ENCODE assay signal across 20 mouse cellular contexts in the genomic region with DNA sequence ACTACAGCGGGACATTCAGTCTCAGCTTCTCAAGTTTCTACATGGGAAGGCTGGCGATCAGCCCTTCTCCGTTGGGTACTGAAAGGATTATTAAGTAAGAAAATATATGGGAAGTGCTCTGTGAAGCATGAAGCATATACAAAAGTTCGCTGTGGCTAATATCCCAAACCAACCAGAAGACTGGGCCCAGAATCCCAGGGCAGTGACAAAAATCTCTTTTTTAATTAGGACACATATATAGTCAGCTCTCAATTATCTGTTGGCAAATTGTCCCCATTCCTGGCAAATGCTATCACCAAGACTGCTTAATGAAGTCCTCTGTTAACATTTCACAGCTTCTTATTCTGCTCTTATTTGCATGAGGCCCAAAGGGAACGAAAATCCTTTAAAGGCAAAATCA.
A peak's percentile ranks its signal among the peaks of the same experiment; 100 is the strongest.
DNase-seq lines count a peak whose midpoint lies in the region; ATAC-seq lines count a peak whose summit lies in the region.
"Had no signal": no experiment of that assay in that cellular context is flagged by ENCODE, and none has a peak within 500 bp of the region (broad histone marks: within the 10 kb centered on the region; RNA-seq: fewer than 3 reads in every experiment).

No protein-coding gene starts in this region.

- H3K36me3 ChIP-seq in forebrain, embryonic 13.5 days (ENCODE audit: poor library complexity, severe bottlenecking), result no peaks in the 10 kb centered on the region
- no peaks in the 10 kb centered on the region for H3K36me3 ChIP-seq in forebrain, embryonic 10.5 days (replicated peaks)
- H3K36me3 ChIP-seq in forebrain, embryonic 15.5 days, result no peaks in the 10 kb centered on the region
- H3K36me3 ChIP-seq in forebrain, embryonic 12.5 days (replicated peaks), result no peaks in the 10 kb centered on the region
- H3K36me3 ChIP-seq in neural tube, embryonic 15.5 days, result no peaks in the 10 kb centered on the region
- H3K36me3 ChIP-seq: embryonic facial prominence, embryonic 10.5 days; embryonic facial prominence, embryonic 12.5 days; G1E had no signal

- no peak for DNase-seq in forebrain, embryonic 10.5 days (ENCODE audit: extremely low spot score, low spot score)
- DNase-seq in neural tube, embryonic 10.5 days (ENCODE audit: extremely low spot score, low spot score), result no peak
- no peak for DNase-seq in heart, postnatal 36 days
- DNase-seq: adrenal gland, adult 2 months; adrenal gland, postnatal 10 days; adrenal gland, postnatal 25 days; B cell, adult 2 months; cerebellum, adult 11-12 months; cerebellum, adult 2 months; cerebellum, adult 9-10 months; cerebellum, postnatal 10 days; cerebellum, postnatal 25 days had no signal

- intact Hi-C loops in heart, postnatal 36 days (cut with DNase I), result no loop called here

- no peaks in the 10 kb centered on the region for H3K27me3 ChIP-seq in forebrain, embryonic 13.5 days
- H3K27me3 ChIP-seq in forebrain, embryonic 10.5 days (ENCODE audit: poor library complexity, severe bottlenecking), result no peaks in the 10 kb centered on the region
- H3K27me3 ChIP-seq in forebrain, embryonic 15.5 days, result no peaks in the 10 kb centered on the region
- no peaks in the 10 kb centered on the region for H3K27me3 ChIP-seq in forebrain, embryonic 12.5 days
- no peaks in the 10 kb centered on the region for H3K27me3 ChIP-seq in neural tube, embryonic 15.5 days (replicated peaks)
- H3K27me3 ChIP-seq: embryonic facial prominence, embryonic 12.5 days had no signal

- peak; percentile 37; the same call in 1 of the 2 replicates for ATAC-seq in forebrain, embryonic 13.5 days
- ATAC-seq in forebrain, embryonic 15.5 days (replicated peaks), result 0 out of 2 replicates have a peak, but pooled peaks have one; percentile 8
- no peak for ATAC-seq in forebrain, embryonic 12.5 days (ENCODE audit: low FRiP score)
- no peak for ATAC-seq in neural tube, embryonic 15.5 days (ENCODE audit: low FRiP score)
- ATAC-seq: CD4-positive, CD25-positive, alpha-beta regulatory T cell, adult 4 months had no signal

- H3K9ac ChIP-seq in forebrain, embryonic 13.5 days, result no peak overlapping the region
- no peak overlapping the region for H3K9ac ChIP-seq in forebrain, embryonic 15.5 days (replicated peaks)
- no peak overlapping the region for H3K9ac ChIP-seq in forebrain, embryonic 12.5 days
- H3K9ac ChIP-seq in neural tube, embryonic 15.5 days (replicated peaks), result no peak overlapping the region
- H3K9ac ChIP-seq: embryonic facial prominence, embryonic 12.5 days had no signal

- peaks cover 37% of the 10 kb centered on the region for H3K4me1 ChIP-seq in forebrain, embryonic 13.5 days
- H3K4me1 ChIP-seq in forebrain, embryonic 10.5 days, result peaks cover 6% of the 10 kb centered on the region; the same call in 1 of the 2 replicates
- peaks cover 32% of the 10 kb centered on the region for H3K4me1 ChIP-seq in forebrain, embryonic 15.5 days
- peaks cover 6% of the 10 kb centered on the region for H3K4me1 ChIP-seq in forebrain, embryonic 12.5 days
- peaks cover 38% of the 10 kb centered on the region for H3K4me1 ChIP-seq in neural tube, embryonic 15.5 days
- H3K4me1 ChIP-seq: embryonic facial prominence, embryonic 10.5 days; embryonic facial prominence, embryonic 12.5 days had no signal

- no peaks in the 10 kb centered on the region for H3K9me3 ChIP-seq in forebrain, embryonic 13.5 days (replicated peaks)
- H3K9me3 ChIP-seq in forebrain, embryonic 10.5 days, result no peaks in the 10 kb centered on the region
- H3K9me3 ChIP-seq in forebrain, embryonic 15.5 days, result no peaks in the 10 kb centered on the region
- no peaks in the 10 kb centered on the region for H3K9me3 ChIP-seq in forebrain, embryonic 12.5 days
- H3K9me3 ChIP-seq in neural tube, embryonic 15.5 days (replicated peaks), result no peaks in the 10 kb centered on the region
- H3K9me3 ChIP-seq: embryonic facial prominence, embryonic 10.5 days; embryonic facial prominence, embryonic 12.5 days; G1E had no signal

- 57% methylated on average over 5 of the region's 5 CpGs for WGBS in forebrain, embryonic 13.5 days
- WGBS in forebrain, embryonic 10.5 days, result 93% methylated on average over 5 of the region's 5 CpGs
- 36% methylated on average over 5 of the region's 5 CpGs for WGBS in forebrain, embryonic 15.5 days
- 76% methylated on average over 5 of the region's 5 CpGs for WGBS in forebrain, embryonic 12.5 days
- 61% methylated on average over 5 of the region's 5 CpGs for WGBS in neural tube, embryonic 15.5 days

- H3K4me2 ChIP-seq in forebrain, embryonic 13.5 days, result no peak overlapping the region
- no peak overlapping the region for H3K4me2 ChIP-seq in forebrain, embryonic 15.5 days (replicated peaks)
- H3K4me2 ChIP-seq in forebrain, embryonic 12.5 days, result no peak overlapping the region
- H3K4me2 ChIP-seq in neural tube, embryonic 15.5 days, result no peak overlapping the region
- H3K4me2 ChIP-seq: embryonic facial prominence, embryonic 12.5 days had no signal

- no peak overlapping the region for H3K4me3 ChIP-seq in forebrain, embryonic 13.5 days
- H3K4me3 ChIP-seq in forebrain, embryonic 10.5 days, result no peak overlapping the region
- H3K4me3 ChIP-seq in forebrain, embryonic 15.5 days, result no peak overlapping the region
- H3K4me3 ChIP-seq in forebrain, embryonic 12.5 days (replicated peaks), result no peak overlapping the region
- H3K4me3 ChIP-seq in neural tube, embryonic 15.5 days (replicated peaks), result no peak overlapping the region
- H3K4me3 ChIP-seq: embryonic facial prominence, embryonic 10.5 days; embryonic facial prominence, embryonic 12.5 days had no signal

- no peak overlapping the region for H3K27ac ChIP-seq in forebrain, embryonic 13.5 days
- no peak overlapping the region for H3K27ac ChIP-seq in forebrain, embryonic 10.5 days
- no peak overlapping the region for H3K27ac ChIP-seq in forebrain, embryonic 15.5 days (replicated peaks)
- no peak overlapping the region for H3K27ac ChIP-seq in forebrain, embryonic 12.5 days
- 0 out of 2 replicates have a peak overlapping the region, but pooled peaks have one; percentile 24 for H3K27ac ChIP-seq in neural tube, embryonic 15.5 days (replicated peaks)
- H3K27ac ChIP-seq: embryonic facial prominence, embryonic 10.5 days; embryonic facial prominence, embryonic 12.5 days had no signal

Comparison
In these comparisons a context has a peak if more than half of its experiments do, and no peak if none do; other contexts are left out.
1. ATAC-seq: peak in forebrain, embryonic 13.5 days (single experiment) and forebrain, embryonic 15.5 days (single experiment); none in forebrain, embryonic 12.5 days (single experiment) and neural tube, embryonic 15.5 days (single experiment).